Mouse (Mus musculus) neutrophil, adult 65 days (primary cell): Measurements from ENCODE around the gene Pramel7. TPM values are rescaled to one million over a fixed set of nuclear protein-coding genes. Genes with fewer than 3 reads are reported as not detected.

Experiments
- total RNA-seq: library from RNA; stranded (reverse); gene quantifications from 2 replicates; pipeline ENCODE4 v1.2.4, GENCODE M21; 2023

Pramel7 gene
- not detected in 2 replicates for total RNA-seq

DNA sequence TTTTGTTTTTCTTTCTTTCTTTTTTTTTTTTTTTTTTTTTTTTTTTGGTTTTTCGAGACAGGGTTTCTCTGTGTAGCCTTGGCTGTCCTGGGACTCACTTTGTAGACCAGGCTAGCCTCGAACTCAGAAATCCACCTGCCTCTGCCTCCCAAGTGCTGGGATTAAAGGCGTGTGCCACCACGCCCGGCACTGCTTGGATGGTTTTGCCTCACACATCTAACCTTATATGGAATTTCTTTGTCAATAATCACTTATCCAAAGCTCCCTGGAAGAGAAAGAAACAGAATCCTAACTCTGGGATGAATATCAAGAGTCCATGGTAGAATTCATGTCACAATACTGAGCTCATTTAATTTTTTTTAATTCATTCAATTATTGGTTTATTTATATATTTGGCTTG is at the start of gene Pramel7:
Gene Pramel7, minus strand, starts transcription at position 101 of the 400 bp plus-strand sequence.

DNA sequence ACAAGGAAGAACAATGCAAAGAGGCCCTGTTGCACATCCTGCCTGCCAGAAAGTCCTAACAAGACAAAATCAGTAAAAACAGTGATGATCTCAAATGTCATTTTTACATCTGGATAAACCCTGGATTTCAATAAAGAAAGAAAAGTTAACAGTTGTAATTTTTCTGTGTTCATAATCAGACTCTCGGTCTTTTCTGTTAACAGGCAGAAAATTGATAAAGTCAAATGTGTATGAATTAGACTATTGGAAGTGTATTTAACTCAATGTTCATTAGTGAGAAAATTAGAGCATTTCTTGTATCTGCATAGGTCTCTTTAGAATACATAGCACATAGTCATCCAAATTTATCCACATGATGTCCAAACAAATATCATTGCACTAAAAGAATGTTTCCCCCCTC is 48.5 kb upstream of the Pramel7 start, which contains the start of gene Olfr1128:
Gene Olfr1128, minus strand, starts transcription at position 101 of the 400 bp plus-strand sequence.

DNA sequence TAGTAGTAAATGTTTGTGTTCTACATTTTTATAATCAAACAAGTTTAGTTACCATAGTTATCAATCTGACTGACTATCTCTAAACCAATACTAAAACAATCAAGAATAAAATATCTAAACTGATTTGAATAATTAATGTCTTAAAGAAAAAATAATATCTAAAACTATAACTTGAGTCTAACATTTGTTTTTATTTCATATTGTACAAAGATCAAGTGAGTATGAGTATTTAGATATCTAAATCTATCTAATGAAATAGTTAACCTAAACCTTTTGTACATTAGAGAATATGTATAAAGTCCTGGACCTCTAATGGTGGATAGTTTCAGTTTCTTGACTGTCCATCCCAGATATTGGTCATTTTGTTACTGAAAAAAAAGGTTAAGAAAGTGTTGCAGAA is 34.6 kb upstream of the Pramel7 start, which contains the start of gene Olfr153:
Gene Olfr153, plus strand, starts transcription at position 301 of the 400 bp plus-strand sequence.

DNA sequence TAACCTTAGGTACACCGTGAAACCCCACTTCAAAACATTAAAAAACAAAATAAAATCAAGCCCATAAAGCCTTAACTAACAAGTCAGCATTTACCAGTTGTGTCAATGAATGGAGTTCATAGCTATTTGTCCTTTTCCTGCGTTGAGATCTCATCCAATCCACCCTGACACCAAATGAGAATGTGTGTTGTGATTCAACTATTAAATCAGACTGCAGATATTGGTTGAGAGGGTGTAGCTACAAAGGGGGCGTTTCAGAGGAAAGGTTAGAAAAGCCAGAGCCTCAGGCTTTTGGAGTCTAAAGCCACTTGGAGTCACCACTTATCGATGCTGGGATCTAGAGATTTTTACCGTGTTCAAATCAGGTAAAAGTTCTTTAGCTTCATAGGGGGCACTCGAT is 9.4 kb upstream of the Pramel7 start, which contains the start of gene Pramel6:
Gene Pramel6, plus strand, starts transcription at position 301 of the 400 bp plus-strand sequence.

DNA sequence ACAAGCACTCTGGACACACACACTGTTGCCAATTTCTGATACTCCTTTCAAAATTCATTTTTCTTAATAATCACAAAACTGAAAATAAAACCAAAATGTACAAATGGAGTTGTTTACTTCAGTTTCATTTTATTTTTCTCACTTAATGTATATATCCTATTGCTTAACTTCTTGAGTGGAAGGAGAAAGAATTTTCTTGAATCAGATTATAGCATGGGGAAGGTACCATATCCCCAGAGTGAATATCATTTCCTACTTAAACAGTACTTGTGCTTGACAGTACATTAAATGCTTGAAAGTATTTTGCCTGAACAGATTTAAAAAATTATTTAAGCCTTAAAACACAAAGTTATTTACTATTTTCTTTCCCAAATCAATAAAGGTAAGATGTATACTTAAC is 43.2 kb downstream of the Pramel7 start, which contains the start of gene Olfr1126:
Gene Olfr1126, plus strand, starts transcription at position 301 of the 400 bp plus-strand sequence.

Other genes starting within 250 kb of the Pramel7 start
- gene Olfr1115, start 249.1 kb downstream of the Pramel7 start, total RNA-seq, result not detected in 2 replicates
- not detected in 2 replicates for gene Olfr1116, start 229.6 kb downstream of the Pramel7 start, total RNA-seq
- not detected in 2 replicates for gene Olfr1118, start 189.5 kb downstream of the Pramel7 start, total RNA-seq
- not detected in 2 replicates for gene Olfr1120, start 142.3 kb downstream of the Pramel7 start, total RNA-seq
- gene Olfr1121, start 127.2 kb downstream of the Pramel7 start, total RNA-seq, result not detected in 2 replicates
- 0.07 TPM in 1 of 2 replicates, not detected in the other for gene Olfr1122, start 111.2 kb downstream of the Pramel7 start, total RNA-seq
- gene Olfr1123, start 80.5 kb downstream of the Pramel7 start, total RNA-seq, result not detected in 2 replicates
- not detected in 2 replicates for gene Olfr1124, start 66.8 kb downstream of the Pramel7 start, total RNA-seq
- gene Olfr1126, start 43.1 kb downstream of the Pramel7 start, total RNA-seq, result not detected in 2 replicates
- gene Pramel6, start 9.5 kb upstream of the Pramel7 start, total RNA-seq, result not detected in 2 replicates
- not detected in 2 replicates for gene Olfr153, start 34.7 kb upstream of the Pramel7 start, total RNA-seq
- not detected in 2 replicates for gene Olfr1128, start 48.4 kb upstream of the Pramel7 start, total RNA-seq
- not detected in 2 replicates for gene Olfr1129, start 76.8 kb upstream of the Pramel7 start, total RNA-seq
- not detected in 2 replicates for gene Olfr1130, start 109.1 kb upstream of the Pramel7 start, total RNA-seq
- not detected in 2 replicates for gene Olfr1131, start 130.0 kb upstream of the Pramel7 start, total RNA-seq
- not detected in 2 replicates for gene Olfr1132, start 140.4 kb upstream of the Pramel7 start, total RNA-seq
- not detected in 2 replicates for gene Olfr1133, start 150.3 kb upstream of the Pramel7 start, total RNA-seq
- gene Olfr1134, start 161.4 kb upstream of the Pramel7 start, total RNA-seq, result not detected in 2 replicates
- gene Olfr1135, start 176.6 kb upstream of the Pramel7 start, total RNA-seq, result not detected in 2 replicates
- not detected in 2 replicates for gene Olfr1136, start 196.9 kb upstream of the Pramel7 start, total RNA-seq
- not detected in 2 replicates for gene Olfr1137, start 216.1 kb upstream of the Pramel7 start, total RNA-seq
- not detected in 2 replicates for gene Olfr1138, start 242.9 kb upstream of the Pramel7 start, total RNA-seq
- not detected in 2 replicates for gene Olfr1140, start 246.7 kb upstream of the Pramel7 start, total RNA-seq